Mouse (Mus musculus): ENCODE data around the gene Ins2. TPM values are rescaled to one million over a fixed set of nuclear protein-coding genes. Genes with fewer than 3 reads are reported as not detected.

Ins2 gene
- polyA plus RNA-seq (2017; shearing (Covaris generic)), result not detected

DNA sequence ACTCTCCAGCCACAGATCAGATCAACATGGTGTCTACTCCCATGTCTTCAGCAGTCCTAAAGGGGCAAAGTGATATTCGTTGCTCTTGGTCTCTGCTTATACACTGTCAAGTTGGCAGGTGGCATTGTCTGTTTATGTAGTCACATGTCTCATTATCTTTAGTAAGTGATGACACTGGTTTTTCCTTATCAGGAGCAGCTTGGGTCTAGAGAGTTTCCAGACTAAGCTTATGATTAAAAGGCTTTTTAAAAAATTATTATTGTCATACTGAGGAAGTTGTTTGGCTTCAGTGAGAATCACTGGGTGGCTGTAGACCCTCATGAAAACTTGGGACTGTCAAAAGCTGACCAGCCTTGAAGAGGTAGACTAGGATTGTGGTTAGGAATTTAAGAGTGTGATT lies at the start of gene Ins2:
Gene Ins2, minus strand, starts transcription at position 101 of the 400 bp plus-strand sequence.

GRCm38 (mm10) chr7:142669751-142670625 lies 73.2 kb downstream of the Ins2 start, which contains the start of gene Gm49394:
TSS of gene Gm49394 (minus strand) at chr7:142669942.

DNA sequence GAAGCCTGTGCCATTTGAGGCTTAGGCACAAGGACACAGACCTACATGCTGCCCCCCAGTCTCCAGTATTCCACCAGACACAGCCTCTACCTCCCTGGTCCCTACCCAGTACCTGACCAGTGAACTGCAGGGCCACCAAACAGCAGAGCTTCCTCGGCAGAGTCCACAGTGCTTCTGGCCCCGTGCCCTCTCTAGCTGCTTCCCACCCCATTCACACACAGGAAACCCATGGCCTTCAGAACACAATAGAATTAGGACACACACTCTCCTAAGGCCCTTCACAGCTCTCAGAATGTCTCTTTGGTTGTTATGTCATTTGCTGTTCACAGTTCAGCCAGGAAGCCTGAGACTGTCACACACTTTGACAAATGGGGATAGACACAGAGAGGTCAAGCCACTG lies 76.5 kb downstream of the Ins2 start, which contains the start of gene Igf2:
Gene Igf2, minus strand, starts transcription at position 158 of the 400 bp plus-strand sequence.

Other genes starting within 250 kb of the Ins2 start
- gene Tnnt3, start 244.5 kb downstream of the Ins2 start, polyA plus RNA-seq (2017; shearing (Covaris generic)), result 1.7 TPM
- 4.0 TPM for gene Mrpl23, start 210.7 kb downstream of the Ins2 start, polyA plus RNA-seq (2017; shearing (Covaris generic))
- gene Igf2, start 76.6 kb downstream of the Ins2 start, polyA plus RNA-seq (2017; shearing (Covaris generic)), result 0.13 TPM
- not detected for gene Gm49394, start 73.4 kb downstream of the Ins2 start, polyA plus RNA-seq (2017; shearing (Covaris generic))
- gene Th, start 187.7 kb upstream of the Ins2 start, polyA plus RNA-seq (2017; shearing (Covaris generic)), result not detected
- 3.1 TPM for gene Ascl2, start 225.9 kb upstream of the Ins2 start, polyA plus RNA-seq (2017; shearing (Covaris generic))

Data from activated CD4-positive, CD25-positive, alpha-beta regulatory T cell, adult 9 weeks (primary cell).